Mouse (Mus musculus) heart, postnatal 25 days (tissue): ENCODE measurements around the gene Eif1ad. TPM values are rescaled to one million over a fixed set of nuclear protein-coding genes. Genes with fewer than 3 reads are reported as not detected.
"Not testable (repeated sequence)": the region's sequence is repeated elsewhere in the genome, so short reads cannot be mapped to it uniquely, and the experiment has no call there.

Experiments used
- DNase-seq: peaks from one replicate; pipeline ENCODE4 v3.0.0; 2022; ENCODE audit warnings: low spot score
- intact Hi-C: fragments of 180-260 bp; cut with DNase I; formaldehyde crosslinking; loops from one replicate; pipeline ENCODE4 v1.15.1; 2025
- total RNA-seq, 2 experiments: library from RNA; stranded (reverse); gene quantifications; 2 replicates each; pipeline ENCODE4 v1.2.3; 2021

The Eif1ad gene
- total RNA-seq, 2 experiments from 2014 or later: 17.6 to 19.4 TPM

GRCm38 (mm10) chr19:5372724-5373123 is 6.2 kb downstream of the Eif1ad start:
- intact Hi-C loops: no loop called here
- DNase-seq: no peak

GRCm38 (mm10) chr19:5374177-5374576 is 7.6 kb downstream of the Eif1ad start:
- intact Hi-C loops: no loop called here
- no peak for DNase-seq

- intact Hi-C loops: no loop called here
- DNase-seq: no peak
These were observed 8.2 kb downstream of the Eif1ad start for GRCm38 (mm10) chr19:5374748-5375147.

- no peak for DNase-seq
- intact Hi-C loops: no loop called here
These were observed 10.9 kb downstream of the Eif1ad start for GRCm38 (mm10) chr19:5377446-5377845.

- no peak for DNase-seq
- intact Hi-C loops: no loop called here
These were observed 16.8 kb downstream of the Eif1ad start for GRCm38 (mm10) chr19:5383326-5383725.

DNA sequence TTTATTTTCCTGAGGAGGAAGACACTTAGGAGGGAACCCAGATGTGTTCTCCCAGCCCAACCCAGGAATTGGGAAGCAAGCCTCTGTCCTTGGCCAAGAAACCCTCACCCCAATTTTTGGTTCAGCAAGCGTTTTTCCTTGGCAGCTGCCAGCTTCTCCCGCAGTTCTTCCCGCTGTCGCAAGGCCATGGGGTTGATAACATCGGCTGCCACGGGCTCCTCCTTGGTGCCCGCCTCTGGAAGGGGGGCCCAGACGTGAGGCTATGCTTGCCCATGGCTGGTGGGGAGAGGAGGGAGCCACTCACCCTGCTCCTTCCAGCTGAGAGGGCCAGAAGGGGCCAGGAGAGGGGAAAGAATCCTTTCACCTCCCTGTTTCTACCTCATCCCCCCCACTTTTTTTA is 18.2 kb downstream of the Eif1ad start:
- intact Hi-C loops: no loop called here
- no peak for DNase-seq

DNA sequence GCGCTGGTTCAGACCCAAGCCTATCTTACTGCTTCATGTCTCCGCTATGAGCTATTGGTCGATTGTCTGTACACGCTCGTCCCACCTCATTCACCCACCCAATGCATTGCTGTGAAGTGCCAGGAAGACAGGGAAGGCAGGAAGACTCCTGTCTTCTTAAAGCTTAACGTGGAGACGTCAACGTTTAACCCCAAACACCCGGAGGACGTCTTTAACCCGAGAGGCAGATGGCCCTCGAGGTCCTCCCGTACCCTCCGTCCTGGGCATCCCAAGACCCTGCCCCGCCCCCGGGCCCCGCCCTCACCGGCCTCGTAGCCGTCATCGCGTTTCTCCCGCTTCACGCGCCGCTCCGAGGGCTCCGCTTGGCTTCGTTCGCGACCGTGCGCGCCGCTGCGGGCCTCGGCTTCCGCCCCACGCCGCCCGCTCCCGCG is 21.5 kb downstream of the Eif1ad start:
- intact Hi-C loops: loop anchor here (1.0 kb wide), 1 partner anchor 22 kb away; the partner anchor contains the start of gene Eif1ad
- DNase-seq: no peak

DNA sequence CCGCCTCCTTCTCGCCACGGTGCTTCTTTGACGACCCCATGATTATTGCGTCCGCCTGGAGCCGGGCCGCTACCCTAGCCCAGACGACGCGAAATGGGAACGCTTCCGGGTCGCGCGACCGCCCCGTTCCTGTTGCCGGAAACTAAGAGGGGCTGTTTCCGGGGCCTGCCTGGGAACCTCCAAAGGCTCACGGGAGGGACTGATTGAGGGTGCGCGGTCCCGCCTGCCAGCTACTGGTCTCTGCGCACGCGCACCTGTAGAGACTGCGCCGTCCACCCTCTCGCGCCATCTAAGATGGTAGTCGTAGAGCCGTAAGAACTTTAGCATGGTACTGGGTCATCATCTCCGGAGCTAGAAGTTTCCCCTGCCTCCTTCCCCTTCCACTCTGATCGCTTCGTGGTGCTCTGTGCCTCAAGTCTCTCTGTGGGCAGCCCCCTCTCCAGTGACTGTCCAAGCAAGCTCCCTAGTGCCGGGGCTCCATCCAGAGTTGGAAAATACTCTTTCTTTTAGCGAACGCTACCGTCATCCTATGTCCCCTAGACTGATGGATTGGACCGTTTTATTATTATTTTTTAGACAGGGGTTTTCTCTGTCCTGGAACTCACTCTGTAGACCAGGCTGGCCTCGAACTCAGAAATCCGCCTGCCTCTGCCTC is 22.2 kb downstream of the Eif1ad start, which contains the start of gene Sart1:
Gene Sart1 (minus strand): TSS at position 116 of the 655 bp plus-strand sequence.
- DNase-seq: peak; percentile 94
- intact Hi-C loops: loop anchor here (1.0 kb wide), 1 partner anchor 22 kb away; the partner anchor contains the start of gene Eif1ad

DNA sequence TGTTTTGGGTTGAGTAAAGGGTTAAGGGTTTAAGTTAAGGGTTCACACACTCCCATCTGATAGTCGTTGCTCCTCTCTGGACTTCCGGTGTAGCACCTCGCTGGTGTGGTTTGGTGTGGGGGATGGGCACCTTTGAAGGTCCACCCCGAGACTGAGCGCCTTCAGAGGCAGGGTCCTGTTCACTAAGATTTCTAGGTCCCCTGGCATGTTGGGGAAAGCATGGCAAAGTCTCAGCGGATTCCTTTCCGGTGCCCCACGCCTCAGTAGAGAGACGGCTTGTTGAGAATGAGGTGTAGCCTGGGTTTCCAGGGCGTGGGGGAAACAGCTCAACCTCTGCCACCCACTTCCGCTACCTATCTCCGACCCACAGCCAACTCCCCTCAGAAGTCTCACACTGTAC is 23.1 kb downstream of the Eif1ad start:
- no peak for DNase-seq
- intact Hi-C loops: loop anchor here (2.0 kb wide), 1 partner anchor 35 kb away; the partner anchor contains the start of genes AI837181 and Drap1

- no peak for DNase-seq
- intact Hi-C loops: loop anchor here (2.0 kb wide), 1 partner anchor 34 kb away; the partner anchor contains the start of genes AI837181 and Drap1
These were observed 23.9 kb downstream of the Eif1ad start for GRCm38 (mm10) chr19:5390416-5390815.

DNA sequence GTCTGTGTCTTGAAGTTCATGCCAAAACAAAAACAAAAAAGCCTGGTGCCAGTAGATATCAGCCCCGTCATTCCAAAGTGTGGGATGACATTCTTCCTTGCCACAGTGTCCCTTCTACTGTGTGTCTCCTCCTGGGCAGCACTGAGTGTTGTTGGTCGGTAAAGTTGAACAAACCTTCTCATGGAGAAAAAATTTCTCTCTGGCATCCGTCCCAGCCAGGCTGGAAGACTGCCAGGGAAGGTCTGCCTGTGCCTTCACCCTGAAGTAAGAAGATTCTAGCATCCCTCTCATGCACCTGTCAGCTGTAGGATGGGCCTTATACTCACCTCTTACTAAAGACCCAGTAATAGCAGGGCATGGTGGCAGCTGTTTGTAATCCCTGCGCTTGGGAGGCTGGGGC is 26.4 kb downstream of the Eif1ad start:
- intact Hi-C loops: no loop called here
- no peak for DNase-seq

GRCm38 (mm10) chr19:5394168-5394567 is 27.6 kb downstream of the Eif1ad start:
- no peak for DNase-seq
- intact Hi-C loops: no loop called here

DNA sequence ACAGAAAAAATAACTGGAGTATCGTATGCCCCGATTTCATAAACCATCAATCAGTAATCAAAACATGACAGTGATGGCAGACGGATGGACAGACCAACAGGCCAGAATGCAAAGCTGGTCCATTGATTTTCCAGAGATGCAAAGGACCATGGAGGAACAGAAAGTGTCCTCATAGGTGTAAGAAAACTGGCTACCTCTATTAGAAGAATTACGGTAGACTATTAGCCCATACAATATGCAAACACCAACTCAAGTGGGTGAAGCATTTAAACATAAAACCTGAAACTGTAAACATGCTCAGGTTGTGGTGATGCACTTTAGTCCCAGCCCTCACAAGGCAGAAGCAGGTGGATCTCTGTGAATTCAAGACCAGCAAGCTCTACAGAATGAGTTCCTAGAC is 28.8 kb downstream of the Eif1ad start:
- intact Hi-C loops: no loop called here
- DNase-seq: no peak

- intact Hi-C loops, DNase-seq: not testable (repeated sequence)
These were observed 34.5 kb downstream of the Eif1ad start for GRCm38 (mm10) chr19:5401073-5401472.

DNA sequence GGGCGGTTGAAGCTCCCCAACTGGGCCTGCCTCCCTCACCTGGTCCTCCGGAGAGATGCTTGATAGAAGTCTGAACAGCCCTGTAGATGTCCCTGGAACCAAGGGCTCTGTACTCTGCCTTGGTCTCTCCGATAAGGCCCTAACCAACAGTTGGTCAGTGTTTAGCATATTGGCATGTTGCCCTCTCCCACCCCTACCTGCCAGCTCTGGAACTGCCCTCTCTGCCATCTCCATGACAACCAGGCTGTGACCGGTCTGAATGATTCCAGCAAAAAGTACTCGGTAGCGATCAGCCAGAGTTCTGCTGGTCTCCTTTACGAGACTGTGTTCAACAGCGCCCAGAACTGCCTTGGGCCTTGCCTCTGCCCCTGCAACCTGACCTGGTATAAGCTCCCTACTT is 35.8 kb downstream of the Eif1ad start, which contains the start of gene Tsga10ip:
Gene Tsga10ip (minus strand): TSS at position 234 of the 400 bp plus-strand sequence.
- no peak for DNase-seq
- intact Hi-C loops: no loop called here

DNA sequence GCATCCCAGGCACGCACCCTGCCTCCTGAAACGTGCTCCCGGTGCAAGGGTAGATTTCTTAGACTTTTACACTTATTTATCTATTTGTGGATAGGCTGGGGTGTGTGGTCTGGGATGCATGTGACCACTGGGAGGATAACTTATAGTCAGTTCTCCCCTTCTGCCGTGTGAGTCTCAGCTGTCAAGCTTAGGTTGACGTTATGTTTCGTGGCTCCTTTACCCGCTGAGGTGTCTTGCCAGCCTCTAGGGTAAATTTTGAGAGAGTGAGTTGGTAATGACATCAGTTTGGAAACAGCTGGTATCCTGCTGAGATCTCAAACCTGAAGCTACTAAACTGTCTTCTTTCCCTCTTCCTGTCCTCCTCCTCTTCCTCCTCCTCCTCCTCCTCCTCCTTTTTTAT is 39.4 kb downstream of the Eif1ad start:
- intact Hi-C loops: no loop called here
- DNase-seq: no peak

GRCm38 (mm10) chr19:5406531-5407126 is 40.1 kb downstream of the Eif1ad start:
- DNase-seq, intact Hi-C loops: not testable (repeated sequence)

DNA sequence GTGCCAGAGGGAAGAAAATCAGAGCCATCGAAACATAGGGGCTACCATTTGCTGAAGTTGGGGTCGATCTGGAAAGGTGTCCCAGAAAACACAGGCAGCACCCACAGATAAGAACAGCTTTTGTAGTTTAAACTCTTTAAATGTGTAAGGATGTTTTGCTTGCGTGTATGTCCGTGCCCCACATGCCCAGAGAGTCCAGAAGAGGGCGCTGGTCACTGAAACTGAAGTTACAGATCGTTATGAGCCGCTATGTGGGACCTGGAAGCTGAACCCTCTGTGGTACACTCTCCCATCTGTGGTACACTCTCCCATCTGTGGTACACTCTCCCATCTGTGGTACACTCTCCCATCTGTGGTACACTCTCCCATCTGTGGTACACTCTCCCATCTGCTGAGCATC is 40.6 kb downstream of the Eif1ad start:
- intact Hi-C loops: no loop called here
- no peak for DNase-seq

DNA sequence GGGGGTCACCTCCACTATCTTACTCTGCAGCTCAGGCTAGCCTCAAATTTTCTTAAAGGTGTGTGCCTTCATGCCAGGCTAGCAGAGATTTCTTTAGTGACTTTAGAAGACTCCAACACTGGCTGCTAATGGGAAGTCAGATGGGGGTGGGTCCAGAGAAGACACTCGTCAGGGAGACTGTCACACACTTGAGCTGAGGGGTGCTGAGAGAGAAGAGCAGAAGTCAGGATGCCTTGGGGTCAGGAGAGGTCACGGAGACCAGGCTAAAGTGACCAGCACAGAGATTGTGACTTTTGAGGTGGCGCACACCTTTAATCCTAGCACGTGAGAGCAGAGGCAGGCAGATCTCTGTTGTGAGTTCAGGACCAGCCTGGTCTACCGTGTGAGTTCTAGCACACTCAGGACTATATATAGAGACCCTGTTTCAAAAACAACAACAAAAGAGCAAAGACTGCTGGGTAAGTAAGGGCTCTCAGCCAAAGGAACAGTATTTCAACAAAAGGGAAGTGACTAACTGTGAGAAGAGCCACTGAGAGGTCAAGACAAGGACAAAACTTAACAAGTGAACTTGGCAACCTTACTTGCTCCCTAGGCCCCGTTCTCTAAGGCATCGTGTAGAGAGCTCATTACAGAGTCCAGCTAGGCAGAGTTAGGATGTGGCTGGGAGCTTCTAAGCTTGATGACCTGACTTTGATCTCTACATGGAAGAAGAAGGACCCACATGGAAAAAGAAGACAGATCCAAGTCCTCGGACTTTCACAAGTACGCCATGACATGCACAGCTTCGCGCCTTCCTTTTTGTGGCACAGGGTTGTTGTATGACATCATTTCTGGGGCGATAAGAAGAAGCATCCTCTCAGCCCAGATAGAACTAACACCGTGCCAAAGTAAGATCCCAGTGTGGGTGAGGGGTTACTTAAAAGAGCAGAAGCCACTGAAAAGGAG is 41.8 kb downstream of the Eif1ad start:
- DNase-seq: no peak
- intact Hi-C loops: no loop called here

GRCm38 (mm10) chr19:5409068-5409467 is 42.5 kb downstream of the Eif1ad start:
- DNase-seq: peak; percentile 59

More at GRCm38 (mm10) chr19:5409068-5409467, 42.5 kb downstream of the Eif1ad start:
- intact Hi-C loops: no loop called here
